Mouse (Mus musculus) ES-E14 (cell line): ENCODE data around the gene Cerkl.

ENCODE experiments used
- CHD2 ChIP-seq: IDR thresholded peaks from 2 replicates; pipeline ENCODE4 v1.6.1; 2014; ENCODE audit warnings: mild to moderate bottlenecking, low read depth, low read length, inconsistent platforms
- HCFC1 ChIP-seq: IDR thresholded peaks from 2 replicates; pipeline ENCODE4 v1.6.1; 2012; ENCODE audit warnings: low read length, inconsistent platforms, borderline replicate concordance; ENCODE audit not compliant: insufficient read depth
- ZC3H11A ChIP-seq: IDR thresholded peaks from 2 replicates; pipeline ENCODE4 v1.6.1; 2012; ENCODE audit warnings: low read depth, mild to moderate bottlenecking, inconsistent platforms, low read length, borderline replicate concordance
- ZNF384 ChIP-seq: IDR thresholded peaks from 2 replicates; pipeline ENCODE4 v1.6.1; 2012; ENCODE audit warnings: low read depth, low read length, inconsistent platforms

GRCm38 (mm10) chr2:79442906-79443305 is 13.7 kb downstream of the Cerkl start:
- no peak for TF ChIP-seq HCFC1
- no peak for TF ChIP-seq ZC3H11A
- TF ChIP-seq ZNF384: no peak
- TF ChIP-seq CHD2: no peak
